Mouse (Mus musculus) ES-E14 (cell line): Measurements from ENCODE around the gene Notum.

Experiments
- CHD2 ChIP-seq: IDR thresholded peaks from 2 replicates; pipeline ENCODE4 v1.6.1; 2014; ENCODE audit warnings: mild to moderate bottlenecking, low read depth, low read length, inconsistent platforms
- HCFC1 ChIP-seq: IDR thresholded peaks from 2 replicates; pipeline ENCODE4 v1.6.1; 2012; ENCODE audit warnings: low read length, inconsistent platforms, borderline replicate concordance; ENCODE audit not compliant: insufficient read depth
- ZC3H11A ChIP-seq: IDR thresholded peaks from 2 replicates; pipeline ENCODE4 v1.6.1; 2012; ENCODE audit warnings: low read depth, mild to moderate bottlenecking, inconsistent platforms, low read length, borderline replicate concordance
- ZNF384 ChIP-seq: IDR thresholded peaks from 2 replicates; pipeline ENCODE4 v1.6.1; 2012; ENCODE audit warnings: low read depth, low read length, inconsistent platforms

- TF ChIP-seq CHD2 (no peak), HCFC1 (no peak), ZNF384 (no peak), ZC3H11A (no peak)
Measured at GRCm38 (mm10) chr11:120676951-120677350, 16.0 kb upstream of the Notum start.
